8 mouse cellular contexts compared by ENCODE assay signal in the genomic region with DNA sequence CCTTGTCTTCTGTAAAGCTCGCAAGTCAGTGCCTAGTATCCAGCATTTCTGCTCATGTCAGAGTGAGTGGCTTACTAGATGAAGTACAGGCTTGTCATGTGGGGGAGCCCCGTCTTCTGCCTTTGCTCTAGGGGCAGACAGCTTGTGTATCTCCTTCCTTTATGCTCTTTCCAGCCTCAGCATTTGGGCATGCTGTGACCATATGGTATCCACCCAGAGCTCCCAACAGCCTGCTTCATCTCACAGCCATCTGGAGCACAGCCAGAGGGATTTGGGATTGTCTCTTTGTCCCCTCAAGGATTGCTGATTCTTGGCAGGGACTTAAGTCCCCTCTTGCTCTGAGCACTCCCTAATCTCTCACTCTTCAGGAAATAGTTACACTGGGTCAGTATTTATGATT. TPM values are rescaled to one million over a fixed set of nuclear protein-coding genes. Genes with fewer than 3 reads are reported as not detected.
DNase-seq lines count a peak whose midpoint lies in the region; ATAC-seq lines count a peak whose summit lies in the region.

No protein-coding gene starts in this region.

- H3K4me3 ChIP-seq in liver, embryonic 15.5 days (replicated peaks), result no peak overlapping the region
- H3K4me3 ChIP-seq in intestine, embryonic 16.5 days (ENCODE audit: low read length), result no peak overlapping the region
- H3K4me3 ChIP-seq in neural tube, embryonic 14.5 days (ENCODE audit: low read depth, low read length), result no peak overlapping the region

- no peaks in the 10 kb centered on the region for H3K9me3 ChIP-seq in liver, embryonic 15.5 days (replicated peaks)
- H3K9me3 ChIP-seq in intestine, embryonic 16.5 days (ENCODE audit: control insufficient read depth, low read length), result no peaks in the 10 kb centered on the region
- no peaks in the 10 kb centered on the region for H3K9me3 ChIP-seq in neural tube, embryonic 14.5 days (ENCODE audit: control insufficient read depth, low read length)

- DNase-seq in liver, result no peak
- DNase-seq in cerebellum, adult 9-10 months, result peak; percentile 99
- DNase-seq in frontal cortex, postnatal 36 days (ENCODE audit: low spot score in 2 of 2), result no peak
- no peak for DNase-seq in thymus, postnatal 36 days
- no peak for DNase-seq in adrenal gland, postnatal 4 days (ENCODE audit: low spot score in 2 of 2)

- H3K36me3 ChIP-seq in liver, embryonic 15.5 days (replicated peaks), result peaks cover 99% of the 10 kb centered on the region
- H3K36me3 ChIP-seq in intestine, embryonic 16.5 days (ENCODE audit: control insufficient read depth, insufficient read depth, low read length), result peaks cover 17% of the 10 kb centered on the region
- H3K36me3 ChIP-seq in neural tube, embryonic 14.5 days (ENCODE audit: control insufficient read depth, insufficient read depth, low read length), result peaks cover 56% of the 10 kb centered on the region

- no peak overlapping the region for H3K4me2 ChIP-seq in liver, embryonic 15.5 days
- H3K4me2 ChIP-seq in intestine, embryonic 16.5 days (ENCODE audit: low read depth, low read length), result no peak overlapping the region
- H3K4me2 ChIP-seq in neural tube, embryonic 14.5 days (ENCODE audit: low read depth, low read length), result no peak overlapping the region

- no peaks in the 10 kb centered on the region for H3K27me3 ChIP-seq in liver, embryonic 15.5 days
- H3K27me3 ChIP-seq in intestine, embryonic 16.5 days (replicated peaks; ENCODE audit: control insufficient read depth, insufficient read depth, low read length), result no peaks in the 10 kb centered on the region
- H3K27me3 ChIP-seq in neural tube, embryonic 14.5 days (ENCODE audit: control insufficient read depth, insufficient read depth, low read length), result no peaks in the 10 kb centered on the region

- H3K4me1 ChIP-seq in liver, embryonic 15.5 days (replicated peaks), result peaks cover 24% of the 10 kb centered on the region
- H3K4me1 ChIP-seq in intestine, embryonic 16.5 days (ENCODE audit: control insufficient read depth, insufficient read depth, low read length), result 0 out of 2 replicates have a peak, but pooled peaks cover 3% of the 10 kb centered on the region
- H3K4me1 ChIP-seq in neural tube, embryonic 14.5 days (ENCODE audit: control insufficient read depth, insufficient read depth, low read length), result no peaks in the 10 kb centered on the region

- no peak overlapping the region for H3K9ac ChIP-seq in liver, embryonic 15.5 days
- no peak overlapping the region for H3K9ac ChIP-seq in intestine, embryonic 16.5 days (ENCODE audit: low read depth, low read length)
- no peak overlapping the region for H3K9ac ChIP-seq in neural tube, embryonic 14.5 days (replicated peaks; ENCODE audit: low read depth, low read length)

- ATAC-seq in liver, embryonic 15.5 days (ENCODE audit: insufficient read depth), result no peak
- peak; percentile 56 for ATAC-seq in intestine, embryonic 16.5 days
- ATAC-seq in neural tube, embryonic 14.5 days (ENCODE audit: low read depth), result no peak

- H3K27ac ChIP-seq in liver, embryonic 15.5 days (replicated peaks), result 0 out of 2 replicates have a peak overlapping the region, but pooled peaks have one; percentile 10
- H3K27ac ChIP-seq in intestine, embryonic 16.5 days (ENCODE audit: low read length), result peak overlapping the region; percentile 40; the same call in 1 of the 2 replicates
- 0 out of 2 replicates have a peak overlapping the region, but pooled peaks have one; percentile 45 for H3K27ac ChIP-seq in neural tube, embryonic 14.5 days (ENCODE audit: low read depth, low read length)

- WGBS in liver, embryonic 15.5 days (ENCODE audit: insufficient replicate concordance), result 74% methylated on average over 2 of the region's 2 CpGs
- 51% methylated on average over 2 of the region's 2 CpGs for WGBS in intestine, embryonic 16.5 days
- 60% methylated on average over 2 of the region's 2 CpGs for WGBS in neural tube, embryonic 14.5 days

RNA-seq across cellular contexts. Expression of a gene that starts 19.8 kb away (rescaled TPM):
- 57.1 and 65.1 TPM in 2 replicates for polyA plus RNA-seq in liver, embryonic 15.5 days (2015; fragmentation: Nextera tagmentation; extraction: Ambion mirVana)
- polyA plus RNA-seq in intestine, embryonic 16.5 days (2015; fragmentation: Nextera tagmentation; extraction: Ambion mirVana), result 85.9 and 92.7 TPM in 2 replicates
- 114 and 118 TPM in 2 replicates for polyA plus RNA-seq in neural tube, embryonic 14.5 days (2014; fragmentation: Nextera tagmentation; extraction: Ambion mirVana)
- total RNA-seq in adrenal gland, postnatal 4 days (2021), result 100 to 1,000 TPM in 1 of 2 experiments, 10 to 100 TPM in 1; 99.2 to 101 TPM

RNA-seq across cellular contexts. Expression of a gene that starts 36.7 kb away (rescaled TPM):
- 5.3 and 5.6 TPM in 2 replicates for polyA plus RNA-seq in liver, embryonic 15.5 days (2015; fragmentation: Nextera tagmentation; extraction: Ambion mirVana)
- polyA plus RNA-seq in intestine, embryonic 16.5 days (2015; fragmentation: Nextera tagmentation; extraction: Ambion mirVana), result 10.2 and 12.4 TPM in 2 replicates
- polyA plus RNA-seq in neural tube, embryonic 14.5 days (2014; fragmentation: Nextera tagmentation; extraction: Ambion mirVana), result 9.3 and 12.9 TPM in 2 replicates
- 10 to 100 TPM; 18.2 to 19.3 TPM for total RNA-seq in adrenal gland, postnatal 4 days (2021)
